Mouse (Mus musculus) cerebellum, adult 11-12 months (tissue): ENCODE results near the gene Tbcel.

Experiments used
- DNase-seq: peaks from one replicate; pipeline ENCODE4 v3.0.0; 2022

Gene Tbcel

DNA sequence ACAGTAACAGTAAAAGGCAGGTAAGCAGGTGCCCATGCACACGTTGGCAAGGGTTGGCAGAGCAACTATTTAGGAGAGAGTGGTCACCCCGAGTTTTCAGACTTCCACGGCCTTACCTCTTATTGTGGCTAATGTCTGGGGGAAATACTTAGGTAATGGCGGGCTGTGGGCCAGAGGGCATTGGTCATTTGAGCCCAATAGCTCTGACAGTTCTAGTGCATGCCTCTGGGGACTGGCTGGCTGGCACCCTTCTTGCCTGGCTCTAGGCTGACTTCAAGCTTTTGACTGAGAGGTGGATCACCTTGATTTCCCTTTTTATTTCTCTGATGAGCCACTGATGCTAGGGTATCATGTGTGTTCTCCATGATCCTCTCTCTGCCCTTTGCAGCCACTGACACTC, 129.5 kb downstream of the Tbcel start:
- no peak for DNase-seq

DNA sequence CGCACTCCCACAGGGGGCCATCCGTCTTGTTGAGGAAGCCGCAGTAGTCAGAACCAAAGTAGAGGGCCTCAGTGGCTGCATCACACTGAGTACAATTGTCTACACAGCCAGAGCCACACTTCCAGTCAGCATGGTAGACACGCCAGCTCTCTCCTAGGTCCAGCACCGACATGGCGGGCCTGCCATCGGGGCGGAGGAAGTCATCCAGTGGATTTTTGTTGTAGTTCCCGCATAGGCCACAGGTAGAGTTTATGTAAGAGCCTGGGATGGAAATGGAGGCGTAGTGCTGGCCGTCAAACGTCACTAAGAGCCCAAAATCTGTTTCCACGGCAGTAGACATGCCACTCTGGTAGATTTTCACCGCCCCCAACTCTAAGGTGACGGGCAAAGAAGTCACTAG, 130.0 kb downstream of the Tbcel start:
- DNase-seq: no peak

GRCm38 (mm10) chr9:42371670-42372368, 135.8 kb downstream of the Tbcel start:
- DNase-seq: no peak
